ENCODE assay signal across 7 mouse cellular contexts in the genomic region with DNA sequence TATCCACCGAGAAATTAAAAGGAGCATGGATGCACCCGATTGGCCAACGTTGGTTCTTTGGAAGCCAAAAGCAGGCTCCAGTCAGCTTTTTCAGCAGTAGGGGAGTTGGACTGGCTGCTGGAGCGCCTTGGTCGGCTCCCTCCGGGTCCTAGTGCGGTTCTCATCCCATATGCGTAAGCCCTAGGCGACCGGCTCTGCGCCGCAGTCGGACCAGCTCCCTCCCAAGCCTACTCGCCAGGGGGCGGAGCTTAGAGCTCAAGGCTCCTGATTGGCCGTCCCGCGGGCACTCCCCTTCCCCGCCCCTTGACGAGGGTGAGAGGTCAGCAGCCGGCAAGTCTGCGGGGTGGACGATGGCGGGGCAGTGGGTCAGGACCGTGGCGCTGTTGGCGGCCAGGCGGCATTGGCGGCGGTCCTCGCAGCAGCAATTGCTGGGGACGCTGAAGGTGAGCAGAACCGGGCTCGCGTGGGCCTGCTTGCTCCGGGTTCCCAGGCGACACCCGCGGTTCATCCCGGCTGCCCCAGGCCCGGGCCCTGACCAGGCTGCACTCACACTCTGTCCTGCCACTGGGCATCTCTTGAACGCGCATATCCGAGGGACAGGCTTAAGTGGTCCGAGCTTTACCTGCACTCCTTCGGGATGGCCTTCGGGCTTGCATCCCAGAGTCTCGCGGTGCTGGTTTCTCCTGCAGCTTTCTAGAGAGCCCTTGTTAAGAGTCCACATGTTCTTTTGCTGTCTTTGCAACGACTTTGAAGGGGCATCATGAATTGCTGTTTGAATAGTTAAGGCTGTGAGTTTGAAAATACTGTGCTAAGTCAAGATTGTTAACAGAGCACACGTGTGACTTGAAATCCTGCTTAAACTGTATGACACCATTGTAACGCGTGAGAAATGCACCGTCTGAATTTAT. TPM values are rescaled to one million over a fixed set of nuclear protein-coding genes. Genes with fewer than 3 reads are reported as not detected.
DNase-seq lines count a peak whose midpoint lies in the region; ATAC-seq and TF ChIP-seq lines count a peak whose summit lies in the region.

A gene (plus strand): TSS at position 308 of the 908 bp plus-strand sequence.

- H3K27ac ChIP-seq in intestine, postnatal 0 days (ENCODE audit: low read depth, low read length), result no peak within 1 kb of the TSS
- H3K27ac ChIP-seq in midbrain, embryonic 12.5 days (replicated peaks), result no peak within 1 kb of the TSS
- 0 out of 2 replicates have a peak within 1 kb of the TSS, but pooled peaks have one; percentile 14 for H3K27ac ChIP-seq in small intestine, adult 2 months (ENCODE audit: insufficient read depth, low read depth, low read length)

- H3K4me2 ChIP-seq in intestine, postnatal 0 days (replicated peaks; ENCODE audit: low read depth), result peak within 1 kb of the TSS; percentile 90
- H3K4me2 ChIP-seq in midbrain, embryonic 12.5 days (replicated peaks), result peak within 1 kb of the TSS; percentile 70

- peak within 1 kb of the TSS; percentile 54 for H3K9ac ChIP-seq in intestine, postnatal 0 days (ENCODE audit: low read depth, low read length)
- H3K9ac ChIP-seq in midbrain, embryonic 12.5 days (replicated peaks), result peak within 1 kb of the TSS; percentile 59

- H3K36me3 ChIP-seq in intestine, postnatal 0 days (ENCODE audit: control insufficient read depth, insufficient read depth), result no peaks in the 10 kb centered on the region
- no peaks in the 10 kb centered on the region for H3K36me3 ChIP-seq in midbrain, embryonic 12.5 days
- H3K36me3 ChIP-seq in small intestine, adult 2 months (ENCODE audit: control insufficient read depth, insufficient read depth, low read length), result no peaks in the 10 kb centered on the region

- peak; percentile 53; the same call in 1 of the 2 replicates for TF ChIP-seq POLR2A in small intestine, adult 2 months (IDR thresholded peaks at IDR 0.05; ENCODE audit: low read depth, low read length)

- H3K9me3 ChIP-seq in intestine, postnatal 0 days (ENCODE audit: control insufficient read depth), result no peaks in the 10 kb centered on the region
- no peaks in the 10 kb centered on the region for H3K9me3 ChIP-seq in midbrain, embryonic 12.5 days

- H3K4me1 ChIP-seq in intestine, postnatal 0 days (replicated peaks; ENCODE audit: control insufficient read depth, insufficient read depth, low read length), result no peaks in the 10 kb centered on the region
- H3K4me1 ChIP-seq in midbrain, embryonic 12.5 days, result peaks cover 15% of the 10 kb centered on the region
- no peaks in the 10 kb centered on the region for H3K4me1 ChIP-seq in small intestine, adult 2 months (ENCODE audit: control insufficient read depth, insufficient read depth, insufficient read length, low read length)

- intact Hi-C loops in left cerebral cortex, postnatal 4 days (cut with DNase I), result no loop called here

- TF ChIP-seq CTCF in intestine, postnatal 0 days (IDR thresholded peaks at IDR 0.05; ENCODE audit: low read depth), result peak; percentile 42
- TF ChIP-seq CTCF in small intestine, adult 2 months (IDR thresholded peaks at IDR 0.05; ENCODE audit: extremely low read depth, insufficient read length, insufficient replicate concordance, low read depth, low read length), result no peak

- H3K27me3 ChIP-seq in intestine, postnatal 0 days (replicated peaks; ENCODE audit: control insufficient read depth, insufficient read depth, low read length), result no peaks in the 10 kb centered on the region
- H3K27me3 ChIP-seq in midbrain, embryonic 12.5 days, result no peaks in the 10 kb centered on the region
- no peaks in the 10 kb centered on the region for H3K27me3 ChIP-seq in small intestine, adult 2 months (ENCODE audit: control insufficient read depth, insufficient read depth, low read length)

- peak; percentile 99 for ATAC-seq in intestine, postnatal 0 days
- peak; percentile 100 for ATAC-seq in midbrain, embryonic 12.5 days (ENCODE audit: low FRiP score, low read depth)

- H3K4me3 ChIP-seq in intestine, postnatal 0 days (ENCODE audit: low read depth, low read length), result peak within 1 kb of the TSS; percentile 72
- peak within 1 kb of the TSS; percentile 65 for H3K4me3 ChIP-seq in midbrain, embryonic 12.5 days
- H3K4me3 ChIP-seq in small intestine, adult 2 months (ENCODE audit: low read depth, low read length), result peak within 1 kb of the TSS; percentile 94

- 3% methylated on average over 51 of the region's 54 CpGs for WGBS in intestine, postnatal 0 days
- 2% methylated on average over 54 of the region's 54 CpGs for WGBS in midbrain, embryonic 12.5 days
- WGBS in small intestine, adult 2 months, result 2% methylated on average over 54 of the region's 54 CpGs

- peak; percentile 97 for DNase-seq in adrenal gland, adult 8-10 months
- DNase-seq in embryo, embryonic 9.5 days (ENCODE audit: extremely low spot score), result peak; percentile 98
- no peak for DNase-seq in gonadal fat pad, adult 2 months (ENCODE audit: low read depth)
- peak; percentile 99 for DNase-seq in left cerebral cortex, postnatal 4 days

RNA-seq across cellular contexts. Expression of the gene that starts here (rescaled TPM):
- total RNA-seq in adrenal gland, adult 8-10 months (2022), result 100 to 1,000 TPM; 101 to 165 (median 136) TPM
- 33.4 and 33.6 TPM in 2 replicates for polyA plus RNA-seq in gonadal fat pad, adult 2 months (2012; rRNA removed)
- polyA plus RNA-seq in intestine, postnatal 0 days (2015; fragmentation: Nextera tagmentation; extraction: Ambion mirVana), result 5.9 and 7.7 TPM in 2 replicates
- total RNA-seq in left cerebral cortex, postnatal 4 days (2021), result 10 to 100 TPM; 26.1 to 29.5 TPM
- polyA plus RNA-seq in midbrain, embryonic 12.5 days (2016; fragmentation: Nextera tagmentation; extraction: Ambion mirVana), result 32.2 and 33.5 TPM in 2 replicates
- polyA plus RNA-seq in small intestine, adult 2 months (2012; rRNA removed), result 2.1 and 2.7 TPM in 2 replicates
